Mouse (Mus musculus) G1E (cell line): ENCODE measurements around the gene Fry.

Experiments
- CTCF ChIP-seq: IDR thresholded peaks from 2 replicates; pipeline ENCODE4 v1.5.1; 2012; ENCODE audit warnings: low read depth, low read length, inconsistent platforms, mixed read lengths
- GATA1 ChIP-seq: IDR thresholded peaks from 2 replicates; pipeline ENCODE4 v1.6.1; 2012; ENCODE audit warnings: borderline replicate concordance, low read length, inconsistent platforms, mixed read lengths
- POLR2AphosphoS5 ChIP-seq: IDR thresholded peaks from 2 replicates; pipeline ENCODE4 v1.6.1; 2012; ENCODE audit warnings: low read depth, low read length, inconsistent platforms; ENCODE audit not compliant: insufficient replicate concordance
- TAL1 ChIP-seq: conservative IDR thresholded peaks from 2 replicates; pipeline ENCODE4 v1.6.1; 2012; ENCODE audit warnings: low read depth, low read length, inconsistent platforms, mixed read lengths

GRCm38 (mm10) chr5:150331821-150332220, 213.4 kb downstream of the Fry start:
- TF ChIP-seq TAL1 (no peak), CTCF (no peak), GATA1 (no peak), POLR2AphosphoS5 (no peak)
